Mouse (Mus musculus): ENCODE results near the gene Glipr1l1.
"Not testable (repeated sequence)": the region's sequence is repeated elsewhere in the genome, so short reads cannot be mapped to it uniquely, and the experiment has no call there.

DNA sequence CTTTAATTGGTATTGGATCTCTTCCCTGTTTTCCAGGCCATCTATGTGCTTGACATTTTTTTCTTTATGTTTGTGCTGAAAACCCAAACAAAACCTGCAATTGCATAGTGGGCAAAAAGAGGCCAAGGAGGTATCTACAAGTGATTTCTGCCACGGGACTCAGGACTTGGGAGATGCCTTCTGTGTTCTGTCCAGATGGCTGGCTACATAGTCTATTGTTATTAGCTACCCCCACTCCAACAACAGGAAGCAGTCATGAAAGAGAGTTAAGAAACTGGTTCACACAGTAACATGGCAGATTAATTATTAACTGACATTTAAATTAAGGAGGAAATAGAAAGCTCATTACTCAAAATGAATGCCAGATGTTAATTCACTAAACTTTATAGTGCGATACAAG lies 65.1 kb downstream of the Glipr1l1 start:
- TF ChIP-seq CTCF (IDR thresholded peaks at IDR 0.05; ENCODE audit: borderline replicate concordance, extremely low read depth, insufficient read depth, insufficient read length); POLR2A (IDR thresholded peaks at IDR 0.05; ENCODE audit: borderline replicate concordance, extremely low read depth, insufficient read depth, insufficient read length, poor library complexity, severe bottlenecking): not testable (repeated sequence)

Measured in brain, embryonic 14.5 days (tissue).